Mouse (Mus musculus) ES-E14 (cell line): Measurements from ENCODE around the gene Errfi1.

Experiments
- CHD2 ChIP-seq: IDR thresholded peaks from 2 replicates; pipeline ENCODE4 v1.6.1; 2014; ENCODE audit warnings: mild to moderate bottlenecking, low read depth, low read length, inconsistent platforms
- ZC3H11A ChIP-seq: IDR thresholded peaks from 2 replicates; pipeline ENCODE4 v1.6.1; 2012; ENCODE audit warnings: low read depth, mild to moderate bottlenecking, inconsistent platforms, low read length, borderline replicate concordance

- TF ChIP-seq ZC3H11A (peak; percentile 74; the same call in 1 of the 2 replicates), CHD2 (no peak)
Measured at GRCm38 (mm10) chr4:150854839-150855246, 1.1 kb downstream of the Errfi1 start.
